Mouse (Mus musculus) E14TG2a.4 (cell line): ENCODE data around the gene Ccdc171.
"Not testable (repeated sequence)": the region's sequence is repeated elsewhere in the genome, so short reads cannot be mapped to it uniquely, and the experiment has no call there.

Source experiments
- H3K27me3 ChIP-seq: 2 replicates; pipeline ENCODE4 v1.6.1; 2014; ENCODE audit warnings: low read length, control low read depth; ENCODE audit not compliant: insufficient read depth
- H3K36me3 ChIP-seq: 2 replicates; pipeline ENCODE4 v1.6.1; 2014; ENCODE audit warnings: low read length, control low read depth; ENCODE audit not compliant: insufficient read depth
- H3K4me1 ChIP-seq: replicated peaks from 2 replicates; pipeline ENCODE4 v1.6.1; 2014; ENCODE audit warnings: low read depth, low read length, control low read depth
- H3K4me3 ChIP-seq: replicated peaks from 2 replicates; pipeline ENCODE4 v1.5.1; 2014; ENCODE audit warnings: mild to moderate bottlenecking, low read length
- H3K9me3 ChIP-seq: 2 replicates; pipeline ENCODE4 v1.6.1; 2014; ENCODE audit warnings: low read length, control low read depth
- CTCF ChIP-seq: conservative IDR thresholded peaks from 2 replicates; pipeline ENCODE4 v1.5.1; 2014; ENCODE audit warnings: low read length
- NANOG ChIP-seq: IDR thresholded peaks from 2 replicates; pipeline ENCODE4 v1.6.1; 2014; ENCODE audit warnings: borderline replicate concordance, low read length, mixed read lengths
- POU5F1 ChIP-seq: IDR thresholded peaks from 2 replicates; pipeline ENCODE4 v1.6.1; 2014; ENCODE audit warnings: low read length, borderline replicate concordance

The Ccdc171 gene

DNA sequence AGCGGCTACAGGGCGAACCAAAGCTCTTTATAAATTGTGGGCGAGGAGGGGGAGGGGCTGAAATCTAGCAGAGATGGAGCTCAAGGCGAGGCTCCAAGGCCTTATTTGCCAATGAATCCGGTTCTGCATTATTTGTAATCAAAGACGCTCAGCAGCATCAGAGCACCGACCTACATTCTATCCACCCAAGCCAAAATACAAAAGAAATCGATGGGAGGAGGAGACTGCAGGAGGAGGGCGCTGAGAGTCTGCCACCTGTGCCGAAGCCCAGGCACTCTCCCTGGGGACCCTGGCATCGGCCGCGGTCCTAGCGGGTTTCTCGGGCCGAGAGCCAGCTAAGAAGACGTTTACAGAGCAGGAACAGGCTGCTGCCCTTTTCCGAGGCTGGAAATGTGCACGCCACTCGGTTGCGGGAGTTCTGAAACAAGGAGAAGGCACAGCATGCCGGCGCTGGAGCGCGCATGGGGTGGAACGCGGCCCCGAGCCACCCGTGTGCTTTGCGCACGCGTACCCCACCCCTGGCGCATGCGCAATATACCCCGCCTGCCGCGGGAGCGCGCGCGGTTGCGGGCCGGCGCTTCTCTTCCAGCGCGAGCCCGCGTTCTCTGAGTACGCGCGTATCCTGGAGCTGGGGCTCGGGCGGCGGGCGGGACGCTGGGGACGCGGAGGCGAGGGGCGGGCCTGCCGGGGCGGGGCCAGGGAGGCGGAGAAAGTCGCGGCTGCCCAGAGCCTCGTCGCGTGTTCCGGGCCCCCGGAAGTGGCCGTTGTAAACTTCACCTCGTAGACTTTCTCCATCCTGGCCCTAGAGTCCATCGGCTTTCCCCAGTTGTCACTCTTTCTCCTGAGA is at the start of gene Ccdc171:
Gene Ccdc171 (plus strand): TSS at position 703 of the 847 bp plus-strand sequence.
- no peak for TF ChIP-seq CTCF
- TF ChIP-seq NANOG: no peak
- TF ChIP-seq POU5F1: no peak
- H3K27me3 ChIP-seq: no peaks in the 10 kb centered on the region
- H3K4me1 ChIP-seq: peaks cover 65% of the 10 kb centered on the region
- 0 out of 2 replicates have a peak, but pooled peaks cover 3% of the 10 kb centered on the region for H3K36me3 ChIP-seq
- H3K9me3 ChIP-seq: no peaks in the 10 kb centered on the region
- peak within 1 kb of the TSS; percentile 94 for H3K4me3 ChIP-seq

DNA sequence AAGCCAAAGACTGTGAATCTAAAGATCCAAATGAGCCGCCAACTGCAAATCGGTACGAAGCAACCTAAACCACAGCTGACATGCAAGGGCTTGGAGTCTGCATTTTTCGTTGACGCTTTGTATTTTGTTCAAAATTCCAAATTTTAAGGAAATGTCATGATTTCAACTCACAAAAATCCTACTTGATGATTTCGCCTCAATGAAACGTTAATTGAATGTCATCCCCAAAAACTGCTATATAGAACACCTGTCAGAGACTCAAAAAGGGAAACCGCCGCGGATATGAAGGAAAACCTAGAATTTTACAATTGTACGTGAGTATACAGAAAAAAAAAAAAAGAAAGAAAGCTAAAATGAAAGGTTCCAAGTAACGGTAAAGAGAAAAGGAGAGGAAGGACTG is 40.1 kb upstream of the Ccdc171 start:
- TF ChIP-seq NANOG (no peak), POU5F1 (no peak), CTCF (no peak)
- Histone ChIP-seq H3K4me3 (peak overlapping the region; percentile 85), H3K36me3 (peaks cover 44% of the 10 kb centered on the region), H3K9me3 (no peaks in the 10 kb centered on the region), H3K27me3 (no peaks in the 10 kb centered on the region), H3K4me1 (peaks cover 63% of the 10 kb centered on the region)

DNA sequence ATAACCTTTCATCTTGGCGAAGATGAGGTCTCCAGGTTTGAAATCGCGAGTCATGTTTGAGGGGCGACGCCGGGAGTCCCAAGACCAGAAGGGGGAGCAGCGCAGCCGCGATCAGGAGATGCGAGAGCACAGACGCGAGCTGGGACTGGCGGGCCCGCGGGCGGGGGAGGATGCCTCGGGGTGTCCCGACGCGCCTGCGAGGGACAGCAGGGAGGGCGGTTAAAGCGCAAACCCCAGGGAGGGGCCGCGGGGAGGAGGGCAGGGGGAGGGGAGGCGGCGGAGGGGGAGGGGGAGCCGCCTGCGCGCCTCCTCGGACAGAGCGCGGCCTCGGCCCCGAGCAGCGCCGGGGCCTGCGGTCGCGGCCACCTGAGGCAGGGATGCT is 39.6 kb upstream of the Ccdc171 start:
- H3K4me1 ChIP-seq: peaks cover 64% of the 10 kb centered on the region
- peak overlapping the region; percentile 85 for H3K4me3 ChIP-seq
- H3K27me3 ChIP-seq: no peaks in the 10 kb centered on the region
- H3K36me3 ChIP-seq: peaks cover 40% of the 10 kb centered on the region
- no peaks in the 10 kb centered on the region for H3K9me3 ChIP-seq
- peak; percentile 10; the same call in 1 of the 2 replicates for TF ChIP-seq CTCF
- no peak for TF ChIP-seq POU5F1

DNA sequence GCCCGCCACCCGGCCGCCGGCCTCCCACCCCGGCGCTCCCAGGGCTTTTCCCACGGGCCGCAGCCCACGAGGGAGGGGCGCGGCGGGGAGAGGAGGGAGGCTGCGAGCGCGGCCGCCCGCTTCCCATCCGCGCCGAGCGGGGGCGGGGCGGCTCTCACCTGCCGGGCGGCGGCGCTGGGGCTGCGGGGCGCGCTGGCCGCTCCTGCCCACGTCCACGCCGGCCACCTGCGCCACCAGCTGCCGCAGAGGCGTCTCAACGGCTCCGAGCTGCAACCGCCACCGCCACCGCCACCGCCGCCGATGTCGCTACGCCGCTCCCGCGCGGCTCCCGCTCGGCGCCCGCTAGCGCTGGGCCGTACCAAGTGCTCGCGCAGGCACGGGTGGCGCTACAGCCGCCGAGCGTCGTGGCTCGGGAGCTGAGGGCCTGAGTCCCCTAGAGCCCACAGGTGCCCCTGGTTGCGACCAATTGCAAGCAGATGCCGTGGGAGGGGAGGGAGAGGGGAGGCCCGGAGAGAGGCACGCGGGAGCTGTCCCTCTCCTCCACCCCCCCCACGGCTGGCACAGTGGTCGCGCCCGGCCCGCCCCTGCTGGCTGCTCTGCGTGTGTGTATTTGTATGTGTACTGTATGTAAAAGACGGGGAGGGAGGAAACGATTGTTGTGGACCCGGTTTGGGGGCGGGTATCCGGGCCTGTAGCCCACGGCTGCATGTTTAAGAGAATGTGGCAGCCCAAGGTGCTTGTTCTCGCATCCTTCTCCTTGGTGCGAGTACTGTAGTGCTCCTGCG is 39.0 kb upstream of the Ccdc171 start, which contains the start of gene Psip1:
Gene Psip1 (minus strand): TSS at position 343 of the 785 bp plus-strand sequence.
- Histone ChIP-seq H3K27me3 (no peaks in the 10 kb centered on the region), H3K9me3 (no peaks in the 10 kb centered on the region), H3K36me3 (peaks cover 34% of the 10 kb centered on the region), H3K4me1 (peaks cover 60% of the 10 kb centered on the region), H3K4me3 (peak within 1 kb of the TSS; percentile 85)
- TF ChIP-seq NANOG: no peak
- no peak for TF ChIP-seq CTCF
- TF ChIP-seq POU5F1: no peak

DNA sequence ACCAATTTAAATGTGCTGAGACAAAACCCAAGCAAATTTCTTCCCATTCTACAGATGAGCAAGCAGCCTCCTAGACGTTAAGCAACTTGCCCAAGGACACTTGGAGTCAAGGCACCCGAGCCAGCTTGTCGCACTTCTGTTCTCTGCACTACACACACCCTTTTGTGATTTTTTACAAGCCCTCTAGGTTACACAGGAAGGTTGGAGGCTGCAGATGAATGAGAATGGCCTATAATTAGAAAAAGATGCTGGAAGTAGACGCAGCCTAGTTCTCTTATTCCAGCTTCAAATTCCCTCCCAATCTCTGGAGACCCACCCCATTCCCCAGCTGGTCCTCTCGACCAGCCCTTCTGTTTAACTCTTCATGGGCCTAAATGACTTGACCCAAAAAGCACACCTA is 36.2 kb upstream of the Ccdc171 start:
- no peak for TF ChIP-seq NANOG
- no peak for TF ChIP-seq POU5F1
- no peak for TF ChIP-seq CTCF
- no peaks in the 10 kb centered on the region for H3K9me3 ChIP-seq
- H3K27me3 ChIP-seq: no peaks in the 10 kb centered on the region
- 0 out of 2 replicates have a peak overlapping the region, but pooled peaks have one; percentile 17 for H3K4me3 ChIP-seq
- H3K4me1 ChIP-seq: peaks cover 48% of the 10 kb centered on the region
- H3K36me3 ChIP-seq: peaks cover 10% of the 10 kb centered on the region

DNA sequence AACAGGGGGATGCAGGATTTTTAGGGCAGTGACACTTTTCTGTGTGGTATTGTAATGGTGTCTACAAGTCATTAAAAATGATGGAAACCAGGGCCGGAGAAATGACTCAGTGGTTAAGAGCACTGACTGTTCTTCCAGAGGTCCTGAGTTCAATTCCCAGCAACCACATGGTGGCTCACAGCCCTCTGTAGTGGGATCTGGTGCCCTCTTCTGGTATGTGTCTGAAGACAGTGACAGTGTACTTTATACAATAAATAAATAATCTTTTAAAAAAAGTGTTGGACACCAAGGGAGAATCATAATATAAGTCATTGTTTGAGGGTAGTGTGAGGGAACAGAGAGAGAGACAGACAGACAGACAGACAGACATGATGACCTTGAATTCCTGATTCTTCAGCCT is 32.2 kb upstream of the Ccdc171 start:
- peaks cover 22% of the 10 kb centered on the region for H3K4me1 ChIP-seq
- H3K9me3 ChIP-seq: no peaks in the 10 kb centered on the region
- H3K27me3 ChIP-seq: no peaks in the 10 kb centered on the region
- no peaks in the 10 kb centered on the region for H3K36me3 ChIP-seq
- H3K4me3 ChIP-seq: no peak overlapping the region
- TF ChIP-seq CTCF: no peak
- TF ChIP-seq NANOG: no peak

DNA sequence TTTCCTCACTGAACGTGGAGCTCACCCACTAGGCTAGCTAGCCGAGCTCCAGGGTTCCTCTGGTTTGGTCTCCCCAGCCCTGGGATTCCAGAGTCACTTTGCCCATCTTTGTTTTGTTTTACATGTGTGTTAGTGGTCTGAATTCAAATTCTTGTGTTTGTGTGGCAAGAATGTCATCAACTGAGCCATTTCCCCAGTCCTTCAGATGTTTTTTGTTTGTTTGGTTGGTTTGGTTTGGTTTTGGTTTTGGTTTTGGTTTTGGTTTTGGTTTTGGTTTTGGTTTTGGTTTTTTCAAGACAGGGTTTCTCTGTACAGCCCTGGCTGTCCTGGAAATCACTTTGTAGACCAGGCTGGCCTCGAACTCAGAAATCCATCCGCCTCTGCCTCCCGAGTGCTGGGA is 28.3 kb upstream of the Ccdc171 start:
- H3K27me3 ChIP-seq, H3K4me3 ChIP-seq, H3K9me3 ChIP-seq, H3K36me3 ChIP-seq: not testable (repeated sequence)
- peaks cover 23% of the 10 kb centered on the region for H3K4me1 ChIP-seq

DNA sequence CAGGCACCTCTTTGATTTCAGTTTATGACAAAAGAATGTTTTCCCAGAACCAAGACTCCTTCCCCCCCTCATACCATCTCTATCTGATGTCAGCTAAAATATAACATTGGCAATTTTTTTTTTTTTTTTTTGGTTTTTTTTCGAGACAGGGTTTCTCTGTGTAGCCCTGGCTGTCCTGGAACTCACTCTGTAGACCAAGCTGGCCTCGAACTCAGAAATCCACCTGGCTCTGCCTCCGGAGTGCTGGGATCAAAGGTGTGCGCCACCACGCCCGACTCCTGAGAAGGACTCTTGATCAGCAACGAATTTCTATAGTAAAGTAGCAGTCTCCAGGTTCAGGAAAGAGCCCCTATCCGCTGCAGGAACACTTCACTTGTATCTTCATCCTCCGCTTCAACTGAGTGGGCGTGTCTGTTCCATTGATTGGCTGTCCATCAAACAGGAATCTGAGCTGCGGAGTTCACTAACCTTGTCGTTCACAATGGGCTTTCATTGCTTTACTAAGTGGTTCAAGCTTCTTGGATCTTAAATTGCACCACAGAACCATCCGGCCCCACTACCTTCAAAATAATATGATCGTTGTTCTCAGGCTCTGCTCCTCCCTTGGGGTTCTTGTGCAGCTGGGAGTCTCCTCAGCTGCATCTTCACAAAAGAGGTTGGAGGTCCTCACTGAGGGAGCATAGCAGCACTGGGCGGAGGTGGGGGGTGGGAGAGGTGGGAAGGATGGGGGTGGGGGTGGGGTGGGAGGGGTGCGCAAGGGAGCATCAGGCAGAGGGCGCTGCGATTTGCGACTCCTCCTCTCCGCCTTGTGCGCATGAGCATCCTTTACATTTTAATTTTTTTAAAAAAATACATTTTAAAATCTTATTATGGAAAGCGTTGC is 24.9 kb upstream of the Ccdc171 start:
- no peaks in the 10 kb centered on the region for H3K9me3 ChIP-seq
- peaks cover 8% of the 10 kb centered on the region for H3K27me3 ChIP-seq
- peak overlapping the region; percentile 51 for H3K4me3 ChIP-seq
- no peaks in the 10 kb centered on the region for H3K36me3 ChIP-seq
- no peak for TF ChIP-seq CTCF
- no peak for TF ChIP-seq POU5F1
- TF ChIP-seq NANOG: peak; percentile 79; the same call in 1 of the 2 replicates
- H3K4me1 ChIP-seq: peaks cover 23% of the 10 kb centered on the region
